Mouse (Mus musculus) thymus, adult 2 months (tissue): Measurements from ENCODE around the gene Nanos2. TPM values are rescaled to one million over a fixed set of nuclear protein-coding genes. Genes with fewer than 3 reads are reported as not detected.

Experiments used
- DNase-seq: peaks from one replicate; pipeline ENCODE4 v3.0.0; 2021
- H3K27ac ChIP-seq: fragments of 200-500 bp; 2 replicates; pipeline ENCODE4 v1.5.1; 2012; ENCODE audit warnings: low read length, control low read depth; ENCODE audit not compliant: control insufficient read depth, insufficient read depth
- H3K27me3 ChIP-seq: fragments of 200-500 bp; 2 replicates; pipeline ENCODE4 v1.6.1; 2012; ENCODE audit warnings: mild to moderate bottlenecking, low read length, moderate library complexity, mixed read lengths; ENCODE audit not compliant: control insufficient read depth, insufficient read depth
- H3K36me3 ChIP-seq: fragments of 200-500 bp; 2 replicates; pipeline ENCODE4 v1.6.1; 2012; ENCODE audit warnings: mild to moderate bottlenecking, low read length, moderate library complexity; ENCODE audit not compliant: control insufficient read depth, insufficient read depth
- H3K4me1 ChIP-seq: fragments of 200-500 bp; replicated peaks from 2 replicates; pipeline ENCODE4 v1.6.1; 2012; ENCODE audit warnings: low read length; ENCODE audit not compliant: control insufficient read depth, insufficient read depth
- H3K4me3 ChIP-seq: fragments of 200-500 bp; 2 replicates; pipeline ENCODE4 v1.5.1; 2012; ENCODE audit warnings: mild to moderate bottlenecking, low read length, control low read depth, moderate library complexity; ENCODE audit not compliant: control insufficient read depth, insufficient read depth
- CTCF ChIP-seq: fragments of 200-500 bp; IDR thresholded peaks from 2 replicates; pipeline ENCODE4 v1.5.1; 2012; ENCODE audit warnings: mild to moderate bottlenecking, control low read depth, low read length, moderate library complexity, borderline replicate concordance; ENCODE audit not compliant: control insufficient read depth, poor library complexity, insufficient read depth; ENCODE audit errors: extremely low read depth
- POLR2A ChIP-seq: fragments of 200-500 bp; IDR thresholded peaks from 2 replicates; pipeline ENCODE4 v1.6.1; 2012; ENCODE audit warnings: mild to moderate bottlenecking, low read length, control low read depth, moderate library complexity; ENCODE audit not compliant: control insufficient read depth, poor library complexity, insufficient read depth; ENCODE audit errors: extremely low read depth
- WGBS: fragments of 180-500 bp; shearing (Covaris S2); methylation state at CpG from one replicate; pipeline ENCODE4 v1.1.7; 2018; 5-methylcytosine and 5-hydroxymethylcytosine counted together
- polyA plus RNA-seq: library from polyadenylated mRNA; depleted of rRNA; stranded (reverse); fragments of >200 nt; gene quantifications from 2 replicates; pipeline ENCODE4 v1.2.3, GENCODE M21; 2012

Nanos2 gene
- polyA plus RNA-seq, 1 experiment = 0.12 TPM

DNA sequence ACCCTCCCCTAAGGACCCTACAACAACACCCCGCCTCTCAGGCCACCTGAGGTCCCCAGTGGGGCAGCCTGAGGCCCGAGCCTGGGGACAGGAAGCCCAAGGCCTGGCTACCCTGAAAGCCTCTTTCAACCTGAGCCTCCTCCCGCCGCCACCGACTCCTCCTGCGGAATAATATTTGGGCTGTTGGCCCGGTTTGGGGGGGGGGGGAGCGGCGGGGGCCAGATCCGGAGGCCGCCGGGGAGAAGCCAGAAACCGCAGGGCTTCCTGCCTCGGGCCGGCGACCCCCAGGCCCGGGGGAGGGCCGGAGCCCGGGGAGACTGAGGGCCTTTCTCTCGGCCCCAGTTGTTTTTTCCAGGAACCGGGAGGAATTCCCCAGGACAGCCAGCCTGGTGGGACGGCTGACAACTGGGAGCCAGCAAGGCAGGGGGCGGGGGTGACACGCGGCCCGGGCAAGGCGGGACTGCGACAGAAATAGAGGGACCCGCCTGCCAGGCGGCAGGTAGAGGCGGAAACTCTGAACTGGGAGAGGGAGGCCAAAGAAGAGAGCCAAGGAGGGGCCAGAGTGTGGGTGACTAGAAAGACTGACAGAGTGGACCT, 24.9 kb downstream of the Nanos2 start:
- WGBS = 3% methylated on average over 27 of the region's 31 CpGs
- H3K36me3 ChIP-seq = no peaks in the 10 kb centered on the region
- no peak for DNase-seq
- H3K27ac ChIP-seq = no peak overlapping the region
- H3K4me1 ChIP-seq = peaks cover 10% of the 10 kb centered on the region
- no peak overlapping the region for H3K4me3 ChIP-seq
- TF ChIP-seq POLR2A = no peak
- TF ChIP-seq CTCF = no peak
- no peaks in the 10 kb centered on the region for H3K27me3 ChIP-seq

DNA sequence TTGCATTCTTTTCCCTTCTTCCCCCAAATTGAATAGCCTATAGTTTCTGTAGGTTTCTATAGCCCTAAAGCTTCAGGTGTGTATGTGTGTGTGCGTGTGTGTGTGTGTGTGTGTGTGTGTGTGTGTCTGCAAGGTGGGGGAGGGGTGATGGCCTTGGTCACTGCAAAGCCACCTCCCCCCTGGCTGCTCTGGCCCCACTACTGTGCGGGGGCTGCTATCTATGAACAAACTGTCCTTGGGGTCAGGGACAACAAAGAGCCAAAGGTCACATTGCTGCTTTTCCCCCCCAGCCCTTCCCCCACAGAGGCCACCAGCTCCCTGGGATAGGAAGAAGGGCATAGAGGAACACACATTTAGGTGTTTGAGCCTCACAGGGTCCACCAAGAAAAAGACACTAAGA, 25.7 kb downstream of the Nanos2 start:
- DNase-seq = no peak
- Histone ChIP-seq H3K27ac (no peak overlapping the region), H3K4me3 (no peak overlapping the region), H3K36me3 (no peaks in the 10 kb centered on the region), H3K4me1 (peaks cover 10% of the 10 kb centered on the region), H3K27me3 (no peaks in the 10 kb centered on the region)
- TF ChIP-seq CTCF = no peak
- TF ChIP-seq POLR2A = no peak
- WGBS = 77% methylated on average over 2 of the region's 2 CpGs

DNA sequence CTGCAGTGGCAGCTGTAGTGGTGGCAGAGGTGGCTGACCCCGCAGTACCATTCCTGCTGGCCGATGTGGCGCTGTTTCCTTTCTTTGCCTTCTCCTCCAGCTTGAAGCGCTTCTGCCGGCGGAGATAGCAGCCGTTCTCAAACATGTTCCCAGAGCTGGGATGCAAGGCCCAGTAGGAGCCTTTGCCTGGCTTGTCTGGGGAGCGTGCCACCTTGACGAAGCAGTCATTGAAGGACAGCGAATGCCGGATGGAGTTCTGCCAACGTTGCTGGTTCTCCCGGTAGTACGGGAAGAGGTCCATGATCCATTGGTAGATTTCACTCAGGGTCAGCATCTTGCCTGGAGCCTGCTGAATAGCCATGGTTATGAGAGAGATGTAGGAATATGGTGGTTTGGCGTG, 27.3 kb downstream of the Nanos2 start:
- H3K27me3 ChIP-seq = no peaks in the 10 kb centered on the region
- no peaks in the 10 kb centered on the region for H3K36me3 ChIP-seq
- WGBS = 94% methylated on average over 15 of the region's 15 CpGs
- no peak for TF ChIP-seq POLR2A
- TF ChIP-seq CTCF = no peak
- no peak overlapping the region for H3K27ac ChIP-seq
- H3K4me3 ChIP-seq = no peak overlapping the region
- DNase-seq = no peak
- H3K4me1 ChIP-seq = peaks cover 10% of the 10 kb centered on the region

DNA sequence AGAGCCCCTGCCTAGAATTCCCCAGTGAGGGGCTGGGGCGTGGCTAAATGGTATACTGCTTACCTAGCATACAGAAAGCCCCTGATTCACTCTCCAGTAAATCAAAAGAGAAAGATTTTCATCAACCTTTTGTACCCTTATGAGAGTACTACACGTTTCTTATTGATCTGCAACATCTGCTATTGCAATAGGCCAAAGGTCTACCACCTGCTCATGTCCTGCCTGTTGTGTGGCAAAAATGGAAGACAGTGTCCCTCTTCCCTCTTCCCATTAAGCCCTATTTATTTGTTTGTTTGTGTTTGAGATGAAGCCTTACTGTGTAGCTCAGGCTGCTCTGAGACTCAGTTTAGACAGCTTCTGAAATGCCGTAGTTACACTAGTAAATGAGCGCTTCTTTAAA, 28.8 kb downstream of the Nanos2 start:
- Histone ChIP-seq H3K4me3 (no peak overlapping the region), H3K4me1 (peaks cover 15% of the 10 kb centered on the region), H3K27me3 (no peaks in the 10 kb centered on the region), H3K27ac (no peak overlapping the region), H3K36me3 (no peaks in the 10 kb centered on the region)
- WGBS = 95% methylated on average over 4 of the region's 4 CpGs
- DNase-seq = no peak
- TF ChIP-seq POLR2A (no peak), CTCF (no peak)

DNA sequence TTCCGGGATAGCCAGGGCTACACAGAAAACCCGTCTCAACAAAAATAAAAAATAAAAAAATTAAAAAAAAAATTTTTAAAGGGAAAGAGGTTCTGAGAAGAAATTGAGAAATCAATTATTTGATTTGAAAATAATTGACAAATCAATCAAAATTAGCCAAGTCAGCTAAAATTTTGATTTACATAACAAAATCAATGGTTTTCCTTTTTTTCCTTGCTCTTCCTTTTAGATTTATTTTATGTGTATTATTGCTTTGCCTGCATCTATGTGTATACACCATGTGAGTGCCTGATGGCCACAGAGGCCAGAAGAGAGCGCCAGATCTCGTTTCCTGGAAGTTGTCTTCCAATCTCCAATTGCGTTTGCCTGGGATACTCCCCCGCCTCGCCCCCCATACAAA, 30.7 kb downstream of the Nanos2 start:
- no peaks in the 10 kb centered on the region for H3K36me3 ChIP-seq
- DNase-seq = no peak
- TF ChIP-seq POLR2A (no peak), CTCF (no peak)
- no peaks in the 10 kb centered on the region for H3K27me3 ChIP-seq
- no peak overlapping the region for H3K27ac ChIP-seq
- H3K4me3 ChIP-seq = no peak overlapping the region
- 96% methylated on average over 7 of the region's 7 CpGs for WGBS
- peaks cover 7% of the 10 kb centered on the region; the same call in 1 of the 2 replicates for H3K4me1 ChIP-seq

DNA sequence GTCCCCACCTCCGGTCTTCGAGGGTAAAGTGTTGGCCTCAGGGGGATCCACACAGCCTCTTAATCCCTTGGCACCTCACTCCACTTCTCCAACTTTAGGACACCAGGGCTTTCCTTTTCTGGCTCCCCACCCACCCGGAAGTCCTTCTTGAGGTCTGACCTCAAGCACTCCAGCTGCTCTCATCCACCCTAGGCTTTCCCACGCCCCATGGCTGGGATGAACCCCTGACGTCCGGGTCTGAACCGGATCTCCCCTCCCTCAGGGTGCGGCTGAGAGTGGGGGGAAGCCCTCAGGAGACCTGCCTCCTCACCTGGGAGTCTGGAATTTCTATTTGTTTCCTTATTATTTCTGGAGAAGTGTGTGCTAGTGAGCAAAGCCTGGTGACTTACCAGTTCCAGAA, 33.8 kb downstream of the Nanos2 start:
- WGBS = 30% methylated on average over 8 of the region's 8 CpGs
- Histone ChIP-seq H3K4me1 (peaks cover 18% of the 10 kb centered on the region), H3K4me3 (no peak overlapping the region), H3K27me3 (no peaks in the 10 kb centered on the region), H3K27ac (no peak overlapping the region), H3K36me3 (no peaks in the 10 kb centered on the region)
- DNase-seq = no peak
- no peak for TF ChIP-seq POLR2A
- no peak for TF ChIP-seq CTCF

DNA sequence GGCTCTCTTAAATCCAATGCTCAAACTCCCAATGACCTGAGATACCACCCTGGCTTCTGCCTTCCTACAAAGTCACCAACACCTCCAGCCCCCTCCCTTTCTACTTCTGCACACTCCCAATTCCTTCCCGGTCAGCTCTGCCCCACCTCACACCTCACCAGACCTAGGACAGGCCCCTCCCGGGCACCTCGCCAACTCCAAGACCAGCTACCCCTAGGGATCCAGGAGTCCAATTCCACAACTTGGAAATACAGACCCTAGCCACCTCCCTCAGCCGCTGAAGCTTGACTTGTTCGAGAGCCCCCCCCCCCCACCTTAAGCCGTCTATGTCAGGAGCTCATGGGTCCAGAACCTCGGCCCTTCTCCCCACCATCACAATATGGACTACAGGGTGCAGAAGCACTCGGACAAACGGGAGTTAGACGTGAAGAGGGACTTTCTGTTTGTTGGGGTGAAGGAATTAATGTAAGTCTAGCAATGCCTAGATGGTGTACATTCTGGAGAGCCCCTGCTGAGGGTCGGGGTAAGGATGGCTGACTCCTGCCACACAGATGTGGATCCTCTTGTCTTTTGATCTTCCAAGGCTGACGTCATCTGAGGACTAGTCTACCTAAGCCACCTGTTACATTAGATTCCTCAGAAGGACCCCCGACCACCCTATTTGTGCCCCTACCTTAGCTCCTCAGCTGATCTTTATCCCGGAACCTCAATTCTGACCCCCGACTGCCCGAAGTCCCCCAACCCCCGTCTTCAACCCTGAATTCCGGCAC, 35.2 kb downstream of the Nanos2 start:
- Histone ChIP-seq H3K36me3 (no peaks in the 10 kb centered on the region), H3K27me3 (no peaks in the 10 kb centered on the region), H3K4me1 (peaks cover 18% of the 10 kb centered on the region), H3K4me3 (no peak overlapping the region), H3K27ac (no peak overlapping the region)
- DNase-seq = no peak
- TF ChIP-seq POLR2A (no peak), CTCF (no peak)
- 82% methylated on average over 18 of the region's 18 CpGs for WGBS
